Mouse (Mus musculus) stomach, postnatal 0 days (tissue): ENCODE results near the gene Nanos2.

Source experiments
- CTCF ChIP-seq: IDR thresholded peaks from 2 replicates; pipeline ENCODE4 v1.5.1; 2016; ENCODE audit warnings: antibody characterized with exemption, low read depth, mild to moderate bottlenecking, moderate library complexity
- EP300 ChIP-seq: optimal IDR thresholded peaks from 2 replicates; pipeline ENCODE3; 2016; ENCODE audit warnings: antibody characterized with exemption

- no peak for TF ChIP-seq CTCF
- no peak for TF ChIP-seq EP300
These were observed 14.5 kb downstream of the Nanos2 start for GRCm38 (mm10) chr7:19001807-19002085.
